Mouse (Mus musculus) hindbrain, embryonic 16.5 days (tissue): ENCODE data around the gene Ptpru. TPM values are rescaled to one million over a fixed set of nuclear protein-coding genes. Genes with fewer than 3 reads are reported as not detected.

ENCODE experiments used
- polyA plus RNA-seq: library from polyadenylated mRNA; unstranded; fragments of >200 nt; fragmentation: Nextera tagmentation; extraction: Ambion mirVana; gene quantifications from 2 replicates; pipeline ENCODE4 v1.2.1, GENCODE M21; 2015

The Ptpru gene
- polyA plus RNA-seq, 1 experiment from 2014 or later, result 25.0 TPM

Other genes with a start within 250 kb of the Ptpru start
- 36.3 and 41.1 TPM in 2 replicates for gene Mecr, start 5.2 kb upstream of the Ptpru start, polyA plus RNA-seq
- 86.6 and 94.4 TPM in 2 replicates for gene Srsf4, start 35.3 kb upstream of the Ptpru start, polyA plus RNA-seq
- gene Tmem200b, start 83.5 kb upstream of the Ptpru start, polyA plus RNA-seq, result 0.34 TPM in 1 of 2 replicates, not detected in the other
- gene Gm10300, start 236.4 kb upstream of the Ptpru start, polyA plus RNA-seq, result 0.09 TPM in 1 of 2 replicates, not detected in the other
- 43.1 and 60.9 TPM in 2 replicates for gene Epb41, start 237.0 kb upstream of the Ptpru start, polyA plus RNA-seq